Mouse (Mus musculus) adrenal gland (tissue): ENCODE measurements around the gene Tbc1d9b.

Experiments used
- intact Hi-C: fragments of 180-260 bp; cut with DNase I; formaldehyde crosslinking; loops from one replicate; pipeline ENCODE4 v1.15.1; 2025

Tbc1d9b gene

DNA sequence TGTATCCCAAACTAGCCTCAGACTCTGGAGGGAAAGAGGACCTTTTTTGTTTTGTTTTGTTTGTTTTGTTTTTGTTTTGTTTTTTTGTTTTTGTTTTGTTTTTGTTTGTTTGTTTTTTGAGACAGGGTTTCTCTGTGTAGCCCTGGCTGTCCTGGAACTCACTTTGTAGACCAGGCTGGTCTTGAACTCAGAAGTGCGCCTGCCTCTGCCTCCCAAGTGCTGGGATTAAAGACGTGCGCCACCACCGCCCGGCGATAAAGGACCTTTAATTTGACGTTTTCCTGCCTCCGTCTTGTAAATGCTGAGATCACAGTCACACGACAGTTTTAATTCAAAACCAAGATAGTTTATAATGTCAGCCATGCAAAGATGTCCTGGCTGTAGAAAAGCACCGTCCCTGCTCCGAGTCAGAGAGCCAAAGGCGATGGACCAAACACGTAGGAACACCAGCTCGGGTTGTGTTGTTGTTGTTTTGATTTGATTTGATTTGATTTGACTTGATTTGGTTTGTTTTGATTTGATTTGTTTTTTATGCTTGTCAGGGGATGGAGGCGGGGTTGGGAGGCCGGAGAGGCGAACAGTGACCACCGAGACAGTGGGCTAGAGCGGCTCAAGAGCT lies 43.0 kb downstream of the Tbc1d9b start, which contains the start of gene Mrnip:
Gene Mrnip (plus strand): TSS at position 334 of the 619 bp plus-strand sequence.
- intact Hi-C loops = loop anchor here (5.0 kb wide), 2 partner anchors 33 to 58 kb away; no protein-coding TSS in a partner anchor

- intact Hi-C loops = loop anchor here (5.0 kb wide), 2 partner anchors 33 to 58 kb away; no protein-coding TSS in a partner anchor
Measured at GRCm38 (mm10) chr11:50174730-50175187, 43.6 kb downstream of the Tbc1d9b start.

DNA sequence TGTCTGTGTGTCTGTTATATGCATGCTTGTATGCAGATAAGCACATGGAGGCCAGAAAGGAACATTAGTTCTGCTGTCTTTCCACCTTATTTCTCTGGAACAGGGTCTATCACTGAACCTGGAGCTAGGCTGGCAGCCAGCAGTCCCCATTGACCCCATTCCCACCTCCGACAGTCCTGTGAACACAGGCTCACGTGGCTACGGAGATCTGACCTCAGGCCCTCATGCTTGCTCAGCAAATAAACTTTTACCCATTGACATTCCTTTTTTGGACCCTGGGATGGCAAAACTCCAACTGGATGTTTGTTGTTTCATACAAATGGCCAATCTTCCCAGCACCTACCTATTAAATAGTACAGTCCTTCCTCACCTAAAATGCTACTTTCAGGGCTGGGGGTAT lies 45.2 kb downstream of the Tbc1d9b start:
- intact Hi-C loops = no loop called here

DNA sequence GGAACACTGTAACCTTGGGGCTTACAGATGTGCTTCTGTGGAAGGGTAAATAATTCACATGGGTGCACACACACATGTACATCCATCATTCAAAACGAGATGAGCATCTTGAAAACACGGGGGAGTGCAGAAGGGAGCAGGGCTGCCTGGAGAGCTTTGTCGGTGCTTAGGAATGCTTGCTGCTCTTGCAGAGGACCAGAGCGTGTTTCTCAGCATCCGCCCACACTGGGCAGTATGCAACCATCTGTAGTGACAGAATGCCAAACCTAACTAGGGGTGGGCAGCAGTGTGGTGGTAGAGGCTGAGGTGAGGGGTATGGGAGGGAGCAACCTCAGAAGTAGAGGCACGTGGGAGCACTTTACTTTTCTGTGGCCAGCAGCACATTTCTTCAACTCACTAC lies 45.9 kb downstream of the Tbc1d9b start:
- intact Hi-C loops = no loop called here

DNA sequence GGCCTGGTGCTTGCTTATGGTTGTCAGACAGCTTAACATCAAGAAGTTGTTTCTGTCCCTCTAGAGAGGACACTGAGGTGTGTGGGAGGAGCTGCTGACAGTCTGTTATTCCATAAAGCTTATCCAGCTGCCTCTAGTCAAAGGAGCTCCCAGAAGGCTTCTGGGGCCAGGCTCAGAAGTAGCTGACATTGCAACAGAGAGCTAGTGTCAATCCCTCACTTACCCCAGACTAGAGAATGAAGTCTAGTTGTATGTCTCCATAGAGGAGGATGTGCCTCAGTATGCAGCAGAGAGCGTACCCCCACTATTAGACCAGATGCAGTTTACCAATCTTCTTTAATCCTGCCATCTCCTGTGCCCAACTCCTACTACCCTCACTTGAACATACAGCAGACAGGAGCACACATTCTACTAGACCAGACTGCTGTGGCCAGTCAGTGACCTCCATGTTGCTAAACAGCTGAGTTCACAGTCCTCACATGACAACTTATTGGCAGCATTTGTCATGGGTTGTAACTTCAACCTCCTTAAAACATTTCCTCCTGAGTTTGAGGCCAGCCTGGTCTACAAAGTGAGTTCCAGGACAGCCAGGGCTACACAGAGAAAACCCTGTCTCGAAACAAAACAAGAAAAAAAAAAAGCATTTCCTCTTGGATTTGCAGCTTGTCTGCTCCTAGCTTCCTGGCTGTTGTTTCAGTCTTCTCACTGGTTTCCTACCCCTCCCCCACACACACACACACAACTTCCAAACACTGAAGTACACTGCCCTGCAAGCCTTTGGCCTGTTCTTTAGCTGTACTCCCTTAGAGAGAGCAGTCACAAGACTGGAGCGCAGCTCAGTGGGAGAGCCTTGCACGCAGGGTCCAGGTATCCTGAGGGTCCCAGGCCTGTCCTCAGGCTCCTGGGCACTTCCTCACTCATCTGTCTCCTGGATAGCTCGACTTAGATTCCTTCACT lies 47.6 kb downstream of the Tbc1d9b start:
- intact Hi-C loops = no loop called here

GRCm38 (mm10) chr11:50180478-50181231 lies 49.5 kb downstream of the Tbc1d9b start:
- intact Hi-C loops = no loop called here

- intact Hi-C loops = no loop called here
Measured at GRCm38 (mm10) chr11:50182702-50183101, 51.5 kb downstream of the Tbc1d9b start.

DNA sequence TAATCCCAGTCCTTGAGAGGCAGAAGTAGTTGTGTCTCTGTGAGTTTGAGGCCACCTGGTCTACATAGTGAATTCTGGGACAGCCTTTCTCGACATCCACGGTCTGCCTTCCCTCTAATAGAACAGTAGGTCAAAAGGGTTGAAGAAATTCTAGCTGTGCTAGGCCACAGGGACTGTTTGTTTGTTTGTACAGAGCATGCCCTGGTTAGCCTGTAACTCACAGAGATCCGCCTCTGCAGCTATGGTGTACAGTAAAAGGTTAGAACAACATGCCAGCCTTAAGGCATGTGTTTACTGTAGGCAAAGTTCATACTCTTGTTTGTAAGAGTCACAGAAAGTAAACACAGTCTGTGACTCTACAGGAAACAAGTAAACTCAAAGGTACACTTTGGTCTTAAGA lies 53.6 kb downstream of the Tbc1d9b start:
- intact Hi-C loops = no loop called here

GRCm38 (mm10) chr11:50188682-50189081 lies 57.5 kb downstream of the Tbc1d9b start:
- intact Hi-C loops = no loop called here

GRCm38 (mm10) chr11:50190362-50190761 lies 59.2 kb downstream of the Tbc1d9b start:
- intact Hi-C loops = no loop called here

GRCm38 (mm10) chr11:50192278-50192677 lies 61.1 kb downstream of the Tbc1d9b start:
- intact Hi-C loops = no loop called here

- intact Hi-C loops = no loop called here
Measured at GRCm38 (mm10) chr11:50194070-50194469, 62.9 kb downstream of the Tbc1d9b start.

- intact Hi-C loops = no loop called here
Measured at GRCm38 (mm10) chr11:50194793-50195192, 63.6 kb downstream of the Tbc1d9b start.

- intact Hi-C loops = no loop called here
Measured at GRCm38 (mm10) chr11:50197500-50197899, 66.3 kb downstream of the Tbc1d9b start.

DNA sequence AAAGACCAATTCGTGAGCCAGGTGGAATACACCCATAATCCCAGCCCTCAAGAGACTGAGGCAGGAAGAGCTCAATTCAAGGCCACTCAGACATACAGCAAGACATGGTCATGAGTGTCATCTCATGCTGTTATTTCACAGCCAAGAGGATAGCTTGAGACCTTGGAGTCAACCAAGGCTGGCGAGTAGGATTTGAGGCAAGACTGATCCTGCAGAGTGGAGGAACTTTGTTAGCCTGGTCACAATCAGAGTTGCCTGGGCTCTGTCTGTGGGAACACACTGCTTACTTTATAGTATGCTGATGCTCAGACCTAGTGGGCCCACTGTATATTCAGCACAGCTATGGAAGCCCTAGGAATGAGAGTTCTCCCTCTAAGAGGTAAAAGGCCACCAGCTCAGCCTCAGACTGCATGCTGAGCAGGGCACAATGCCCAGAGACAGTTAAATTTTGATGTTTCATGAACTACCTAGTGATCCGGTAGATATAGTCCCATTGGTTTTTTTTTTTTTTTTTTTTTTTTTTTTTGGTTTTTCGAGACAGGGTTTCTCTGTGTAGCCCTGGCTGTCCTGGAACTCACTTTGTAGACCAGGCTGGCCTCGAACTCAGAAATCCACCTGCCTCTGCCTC lies 67.1 kb downstream of the Tbc1d9b start:
- intact Hi-C loops = no loop called here

DNA sequence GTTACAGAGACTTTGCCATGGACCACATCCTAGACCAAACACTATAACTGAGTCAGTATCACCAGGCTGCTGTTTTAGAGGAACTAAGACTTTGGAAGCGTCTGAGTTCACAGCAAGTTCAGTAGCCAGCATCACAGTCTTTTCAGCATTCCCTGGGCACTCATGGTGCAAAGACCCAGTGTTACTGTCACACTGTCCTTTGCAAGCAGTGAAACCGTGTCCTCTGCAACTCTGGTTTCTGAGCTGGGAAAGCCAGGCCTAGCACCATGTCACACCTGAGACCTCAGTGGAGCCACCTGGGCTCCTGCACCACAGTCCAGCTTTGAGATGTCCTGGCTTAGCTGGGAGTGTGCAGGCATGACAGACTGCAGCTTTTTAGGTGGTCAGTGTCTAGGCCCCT lies 67.7 kb downstream of the Tbc1d9b start:
- intact Hi-C loops = no loop called here

DNA sequence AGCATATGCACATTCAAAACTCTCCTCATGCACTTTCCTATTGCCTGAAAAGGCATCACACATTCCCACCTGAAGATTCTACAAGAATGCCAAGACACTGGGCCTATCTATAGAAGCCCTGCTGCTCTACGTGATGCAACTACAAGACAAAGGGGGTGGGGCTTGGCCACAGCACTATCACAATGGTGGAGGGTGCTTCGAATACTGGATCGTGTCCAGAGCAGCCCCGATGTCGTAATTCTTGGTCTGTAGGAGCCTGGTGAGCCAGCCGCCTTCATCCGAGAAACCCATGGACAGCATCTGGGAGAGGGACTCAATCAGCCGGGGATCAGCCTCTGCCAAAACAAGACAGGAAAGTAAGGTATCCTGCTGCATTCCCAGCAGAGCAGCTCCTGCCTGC lies 69.4 kb downstream of the Tbc1d9b start:
- intact Hi-C loops = no loop called here

GRCm38 (mm10) chr11:50201590-50201989 lies 70.4 kb downstream of the Tbc1d9b start:
- intact Hi-C loops = no loop called here

- intact Hi-C loops = no loop called here
Measured at GRCm38 (mm10) chr11:50203302-50203827, 72.2 kb downstream of the Tbc1d9b start.

GRCm38 (mm10) chr11:50205434-50205833 lies 74.2 kb downstream of the Tbc1d9b start:
- intact Hi-C loops = loop anchor here (5.0 kb wide), 1 partner anchor 33 kb away; the partner anchor contains the start of gene Mrnip

GRCm38 (mm10) chr11:50206037-50206436 lies 74.8 kb downstream of the Tbc1d9b start:
- intact Hi-C loops = loop anchor here (5.0 kb wide), 1 partner anchor 34 kb away; the partner anchor contains the start of gene Mrnip
